Mouse (Mus musculus) stomach, postnatal 0 days (tissue): ENCODE data around the gene Tnfaip3. TPM values are rescaled to one million over a fixed set of nuclear protein-coding genes. Genes with fewer than 3 reads are reported as not detected.

ENCODE experiments used
- ATAC-seq: fragments of 200-750 bp; cut with Nextera tagmentation; 2 replicates; pipeline ENCODE4 v1.8.0; 2017; ENCODE audit not compliant: low FRiP score, low TSS enrichment
- DNase-seq: peaks from one replicate; pipeline ENCODE4 v3.0.0-alpha.2; 2016; ENCODE audit warnings: low spot score
- H3K27ac ChIP-seq: fragments of 300-500 bp; sonication (generic); replicated peaks from 2 replicates; pipeline ENCODE4 v1.5.1; 2014; ENCODE audit warnings: mild to moderate bottlenecking, control low read depth
- H3K27me3 ChIP-seq: fragments of 300-500 bp; sonication (generic); 2 replicates; pipeline ENCODE4 v1.6.1; 2014; ENCODE audit warnings: low read length; ENCODE audit not compliant: control insufficient read depth, insufficient read depth
- H3K36me3 ChIP-seq: fragments of 300-500 bp; sonication (generic); 2 replicates; pipeline ENCODE4 v1.6.1; 2014; ENCODE audit warnings: low read length, mixed read lengths; ENCODE audit not compliant: control insufficient read depth, insufficient read depth
- H3K4me1 ChIP-seq: fragments of 300-500 bp; sonication (generic); replicated peaks from 2 replicates; pipeline ENCODE4 v1.6.1; 2014; ENCODE audit warnings: antibody characterized with exemption; ENCODE audit not compliant: control insufficient read depth, insufficient read depth
- H3K4me2 ChIP-seq: fragments of 300-500 bp; sonication (generic); replicated peaks from 2 replicates; pipeline ENCODE4 v1.6.1; 2014; ENCODE audit warnings: low read depth, mild to moderate bottlenecking, control low read depth, moderate library complexity
- H3K4me3 ChIP-seq: fragments of 300-500 bp; sonication (generic); 2 replicates; pipeline ENCODE4 v1.5.1; 2014; ENCODE audit warnings: low read depth, low read length, control low read depth
- H3K9ac ChIP-seq: fragments of 300-500 bp; sonication (generic); 2 replicates; pipeline ENCODE4 v1.6.1; 2014; ENCODE audit warnings: mild to moderate bottlenecking, low read length, control low read depth, mixed read lengths
- H3K9me3 ChIP-seq: fragments of 300-500 bp; sonication (generic); 2 replicates; pipeline ENCODE4 v1.6.1; 2016; ENCODE audit warnings: low read length; ENCODE audit not compliant: control insufficient read depth
- CTCF ChIP-seq: IDR thresholded peaks from 2 replicates; pipeline ENCODE4 v1.5.1; 2016; ENCODE audit warnings: antibody characterized with exemption, low read depth, mild to moderate bottlenecking, moderate library complexity
- EP300 ChIP-seq: optimal IDR thresholded peaks from 2 replicates; pipeline ENCODE3; 2016; ENCODE audit warnings: antibody characterized with exemption
- WGBS: fragments of 180-500 bp; shearing (Covaris S2); extraction: QIAGEN DNeasy Blood & Tissue Kit; methylation state at CpG from one replicate; pipeline ENCODE4 v1.1.7; 2014; 5-methylcytosine and 5-hydroxymethylcytosine counted together
- polyA plus RNA-seq: library from polyadenylated mRNA; unstranded; fragments of >200 nt; fragmentation: Nextera tagmentation; extraction: Ambion mirVana; gene quantifications from 2 replicates; pipeline ENCODE4 v1.2.1, GENCODE M21; 2015

Gene Tnfaip3
- polyA plus RNA-seq, 1 experiment from 2014 or later = 1.8 TPM

GRCm38 (mm10) chr10:18987907-18988199, 27.6 kb downstream of the Tnfaip3 start:
- DNase-seq (no peak), ATAC-seq (no peak)
- H3K27me3 ChIP-seq = no peaks in the 10 kb centered on the region
- no peaks in the 10 kb centered on the region for H3K9me3 ChIP-seq
- no peak overlapping the region for H3K9ac ChIP-seq
- 58% methylated on average over 2 of the region's 2 CpGs for WGBS
- H3K4me2 ChIP-seq = no peak overlapping the region
- no peak overlapping the region for H3K4me3 ChIP-seq
- no peaks in the 10 kb centered on the region for H3K4me1 ChIP-seq
- TF ChIP-seq CTCF (no peak), EP300 (no peak)
- H3K36me3 ChIP-seq = no peaks in the 10 kb centered on the region
- no peak overlapping the region for H3K27ac ChIP-seq

GRCm38 (mm10) chr10:18987046-18987906, 28.2 kb downstream of the Tnfaip3 start:
- no peaks in the 10 kb centered on the region for H3K9me3 ChIP-seq
- no peak for DNase-seq
- TF ChIP-seq CTCF (no peak), EP300 (no peak)
- H3K9ac ChIP-seq = no peak overlapping the region
- H3K27me3 ChIP-seq = no peaks in the 10 kb centered on the region
- no peak overlapping the region for H3K4me2 ChIP-seq
- 38% methylated on average over 2 of the region's 2 CpGs for WGBS
- H3K4me1 ChIP-seq = no peaks in the 10 kb centered on the region
- H3K36me3 ChIP-seq = no peaks in the 10 kb centered on the region
- H3K4me3 ChIP-seq = no peak overlapping the region
- H3K27ac ChIP-seq = no peak overlapping the region
- ATAC-seq = no peak

GRCm38 (mm10) chr10:18985516-18985915, 29.9 kb downstream of the Tnfaip3 start:
- Histone ChIP-seq H3K4me3 (no peak overlapping the region), H3K27me3 (no peaks in the 10 kb centered on the region), H3K4me1 (no peaks in the 10 kb centered on the region), H3K4me2 (no peak overlapping the region), H3K27ac (no peak overlapping the region), H3K9ac (no peak overlapping the region), H3K36me3 (no peaks in the 10 kb centered on the region), H3K9me3 (no peaks in the 10 kb centered on the region)
- ATAC-seq = no peak
- WGBS = 85% methylated on average over 3 of the region's 3 CpGs
- DNase-seq = no peak
- TF ChIP-seq EP300 (no peak), CTCF (no peak)

- Histone ChIP-seq H3K27ac (no peak overlapping the region), H3K9ac (no peak overlapping the region), H3K4me2 (no peak overlapping the region), H3K27me3 (no peaks in the 10 kb centered on the region), H3K4me3 (no peak overlapping the region), H3K4me1 (no peaks in the 10 kb centered on the region), H3K9me3 (no peaks in the 10 kb centered on the region), H3K36me3 (no peaks in the 10 kb centered on the region)
- 69% methylated on average over 6 of the region's 6 CpGs for WGBS
- TF ChIP-seq EP300 = no peak
- no peak for TF ChIP-seq CTCF
- DNase-seq (no peak), ATAC-seq (no peak)
Observed at GRCm38 (mm10) chr10:18983514-18983913, 31.9 kb downstream of the Tnfaip3 start.

- no peak overlapping the region for H3K4me3 ChIP-seq
- 63% methylated on average over 3 of the region's 3 CpGs for WGBS
- no peak overlapping the region for H3K27ac ChIP-seq
- H3K27me3 ChIP-seq = no peaks in the 10 kb centered on the region
- TF ChIP-seq CTCF (no peak), EP300 (no peak)
- no peaks in the 10 kb centered on the region for H3K4me1 ChIP-seq
- DNase-seq = no peak
- ATAC-seq = no peak
- H3K36me3 ChIP-seq = no peaks in the 10 kb centered on the region
- H3K9ac ChIP-seq = no peak overlapping the region
- H3K9me3 ChIP-seq = no peaks in the 10 kb centered on the region
- no peak overlapping the region for H3K4me2 ChIP-seq
Observed at GRCm38 (mm10) chr10:18974486-18974885, 41.0 kb downstream of the Tnfaip3 start.

- no peak overlapping the region for H3K27ac ChIP-seq
- H3K4me1 ChIP-seq = no peaks in the 10 kb centered on the region
- H3K36me3 ChIP-seq = no peaks in the 10 kb centered on the region
- ATAC-seq = no peak
- WGBS = 88% methylated on average over 10 of the region's 10 CpGs
- no peaks in the 10 kb centered on the region for H3K27me3 ChIP-seq
- DNase-seq = no peak
- H3K4me3 ChIP-seq = no peak overlapping the region
- no peak overlapping the region for H3K4me2 ChIP-seq
- TF ChIP-seq CTCF (no peak), EP300 (no peak)
- H3K9ac ChIP-seq = no peak overlapping the region
- no peaks in the 10 kb centered on the region for H3K9me3 ChIP-seq
Observed at GRCm38 (mm10) chr10:18966893-18967292, 48.6 kb downstream of the Tnfaip3 start.
